ENCODE assay signal across 10 mouse cellular contexts in genomic region chr15:80582581-80583495, GRCm38 (mm10). TPM values are rescaled to one million over a fixed set of nuclear protein-coding genes. Genes with fewer than 3 reads are reported as not detected.
DNase-seq lines count a peak whose midpoint lies in the region; ATAC-seq lines count a peak whose summit lies in the region.
"Had no signal": no experiment of that assay in that cellular context is flagged by ENCODE, and none has a peak within 500 bp of the region (broad histone marks: within the 10 kb centered on the region; RNA-seq: fewer than 3 reads in every experiment).

No protein-coding gene starts in this region.

- WGBS in liver, embryonic 15.5 days (ENCODE audit: insufficient replicate concordance): 29% methylated on average over 20 of the region's 20 CpGs

- H3K9ac ChIP-seq in liver, embryonic 15.5 days: no peak overlapping the region

- no peaks in the 10 kb centered on the region for H3K36me3 ChIP-seq in liver, embryonic 15.5 days (replicated peaks)

- peak overlapping the region; percentile 42 for H3K4me2 ChIP-seq in liver, embryonic 15.5 days

- no peaks in the 10 kb centered on the region for H3K9me3 ChIP-seq in liver, embryonic 15.5 days (replicated peaks)

- ATAC-seq in liver, embryonic 15.5 days (ENCODE audit: insufficient read depth): peak; percentile 31; the same call in 1 of the 2 replicates
- ATAC-seq: forebrain, embryonic 16.5 days had no signal

- H3K27me3 ChIP-seq in liver, embryonic 15.5 days: peaks cover 54% of the 10 kb centered on the region

- H3K27ac ChIP-seq in liver, embryonic 15.5 days (replicated peaks): no peak overlapping the region

- no peak overlapping the region for H3K4me3 ChIP-seq in liver, embryonic 15.5 days (replicated peaks)

- H3K4me1 ChIP-seq in liver, embryonic 15.5 days (replicated peaks): peaks cover 11% of the 10 kb centered on the region

- DNase-seq in adrenal gland, adult (ENCODE audit: inconsistent age in 2 of 2, low spot score in 1 of 2): peak; percentile 80 to 85
- DNase-seq in adrenal gland, postnatal 4 days (ENCODE audit: low spot score in 2 of 2): no peak
- DNase-seq in 3134 (ENCODE audit: extremely low read depth, insufficient read length, low spot score): peak; percentile 39
- DNase-seq in adrenal gland, postnatal 36 days: peak; percentile 71 to 76
- DNase-seq in ovary, postnatal 14 days (ENCODE audit: low spot score): no peak
- no peak for DNase-seq in spleen, postnatal 4 days (ENCODE audit: low spot score in 2 of 2)
- DNase-seq in spleen, adult 12 weeks (ENCODE audit: low spot score): no peak
- DNase-seq: B cell, adult 2 months had no signal

RNA-seq across cellular contexts. Expression of gene Grap2, which starts 10.4 kb away (rescaled TPM):
- 1 to 10 TPM; 1.3 to 1.7 TPM for total RNA-seq in adrenal gland, postnatal 4 days (2021)
- total RNA-seq in adrenal gland, postnatal 36 days (2021): under 1 TPM; 0.70 to 0.76 TPM
- 16.8 and 23.3 TPM in 2 replicates for polyA plus RNA-seq in liver, embryonic 15.5 days (2015; fragmentation: Nextera tagmentation; extraction: Ambion mirVana)
- polyA plus RNA-seq: forebrain, embryonic 16.5 days had no signal

RNA-seq across cellular contexts. Expression of gene Enthd1, which starts 17.9 kb away (rescaled TPM):
- total RNA-seq in adrenal gland, postnatal 4 days (2021): not detected
- total RNA-seq in adrenal gland, postnatal 36 days (2021): not detected
- polyA plus RNA-seq in liver, embryonic 15.5 days (2015; fragmentation: Nextera tagmentation; extraction: Ambion mirVana): not detected in 2 replicates
- polyA plus RNA-seq: forebrain, embryonic 16.5 days had no signal

Comparison
In these comparisons a context has a peak if more than half of its experiments do, and no peak if none do; other contexts are left out.
1. DNase-seq: peak in adrenal gland, adult (2 of 2), 3134 (single experiment) and adrenal gland, postnatal 36 days (2 of 2); none in adrenal gland, postnatal 4 days (0 of 2), ovary, postnatal 14 days (single experiment), spleen, postnatal 4 days (0 of 2) and spleen, adult 12 weeks (single experiment).